Mouse (Mus musculus): Measurements from ENCODE around the gene Ybx1.

Gene Ybx1

GRCm38 (mm10) chr4:119263459-119263858, 30.9 kb downstream of the Ybx1 start:
- no peak for DNase-seq

- DNase-seq: no peak
Measured at GRCm38 (mm10) chr4:119262483-119262882, 31.9 kb downstream of the Ybx1 start.

- no peak for DNase-seq
Measured at GRCm38 (mm10) chr4:119261087-119261713, 33.2 kb downstream of the Ybx1 start.

GRCm38 (mm10) chr4:119259344-119260254, 34.8 kb downstream of the Ybx1 start:
- no peak for DNase-seq

GRCm38 (mm10) chr4:119257083-119257482, 37.3 kb downstream of the Ybx1 start:
- no peak for DNase-seq

- DNase-seq: no peak
Measured at GRCm38 (mm10) chr4:119255351-119255750, 39.1 kb downstream of the Ybx1 start, which contains the start of gene Cldn19. Gene Cldn19, plus strand, starts transcription at chr4:119255414.

- no peak for DNase-seq
Measured at GRCm38 (mm10) chr4:119254012-119254618, 40.3 kb downstream of the Ybx1 start.

GRCm38 (mm10) chr4:119252025-119252808, 42.2 kb downstream of the Ybx1 start:
- no peak for DNase-seq

GRCm38 (mm10) chr4:119248407-119248965, 45.9 kb downstream of the Ybx1 start:
- DNase-seq: no peak

- DNase-seq: peak; percentile 48 to 55
Measured at GRCm38 (mm10) chr4:119247462-119248235, 46.8 kb downstream of the Ybx1 start.

GRCm38 (mm10) chr4:119246688-119247225, 47.6 kb downstream of the Ybx1 start:
- DNase-seq: peak in 1 of 2 experiments; percentile 31

- DNase-seq: no peak
Measured at GRCm38 (mm10) chr4:119245961-119246360, 48.4 kb downstream of the Ybx1 start.

GRCm38 (mm10) chr4:119245556-119245955, 48.8 kb downstream of the Ybx1 start:
- no peak for DNase-seq

GRCm38 (mm10) chr4:119244468-119245240, 49.8 kb downstream of the Ybx1 start:
- no peak for DNase-seq

GRCm38 (mm10) chr4:119242571-119242970, 51.8 kb downstream of the Ybx1 start:
- DNase-seq: no peak

GRCm38 (mm10) chr4:119241664-119242063, 52.7 kb downstream of the Ybx1 start:
- DNase-seq: no peak

- no peak for DNase-seq
Measured at GRCm38 (mm10) chr4:119239181-119239682, 55.2 kb downstream of the Ybx1 start.

GRCm38 (mm10) chr4:119238661-119239060, 55.7 kb downstream of the Ybx1 start:
- DNase-seq: no peak

- DNase-seq: no peak
Measured at GRCm38 (mm10) chr4:119234348-119234747, 60.1 kb downstream of the Ybx1 start.

- peak in 1 of 2 experiments; percentile 32 for DNase-seq
Measured at GRCm38 (mm10) chr4:119233256-119233901, 61.0 kb downstream of the Ybx1 start.
